Mouse (Mus musculus) lung, embryonic 14.5 days (tissue): ENCODE data around the gene Fam110a. TPM values are rescaled to one million over a fixed set of nuclear protein-coding genes. Genes with fewer than 3 reads are reported as not detected.

Source experiments
- ATAC-seq: fragments of 200-750 bp; cut with Nextera tagmentation; 2 replicates; pipeline ENCODE4 v1.8.0; 2017; ENCODE audit warnings: mild to moderate bottlenecking, moderate TSS enrichment, moderate library complexity; ENCODE audit not compliant: insufficient read depth
- DNase-seq: peaks from one replicate; pipeline ENCODE4 v3.0.0-alpha.2; 2015
- H3K27ac ChIP-seq: fragments of 300-500 bp; sonication (generic); 2 replicates; pipeline ENCODE4 v1.5.1; 2014; ENCODE audit warnings: low read depth, mild to moderate bottlenecking, moderate library complexity
- H3K27me3 ChIP-seq: fragments of 300-500 bp; sonication (generic); 2 replicates; pipeline ENCODE4 v1.6.1; 2014; ENCODE audit warnings: low read length, control low read depth; ENCODE audit not compliant: insufficient read depth
- H3K36me3 ChIP-seq: fragments of 300-500 bp; sonication (generic); 2 replicates; pipeline ENCODE4 v1.6.1; 2014; ENCODE audit warnings: control low read depth; ENCODE audit not compliant: insufficient read depth
- H3K4me1 ChIP-seq: fragments of 300-500 bp; sonication (generic); 2 replicates; pipeline ENCODE4 v1.6.1; 2014; ENCODE audit warnings: antibody characterized with exemption, control low read depth; ENCODE audit not compliant: insufficient read depth
- H3K4me2 ChIP-seq: fragments of 300-500 bp; sonication (generic); 2 replicates; pipeline ENCODE4 v1.6.1; 2014; ENCODE audit warnings: mild to moderate bottlenecking
- H3K4me3 ChIP-seq: fragments of 300-500 bp; sonication (generic); 2 replicates; pipeline ENCODE4 v1.5.1; 2014; ENCODE audit warnings: low read depth, low read length
- H3K9ac ChIP-seq: fragments of 300-500 bp; sonication (generic); 2 replicates; pipeline ENCODE4 v1.6.1; 2014
- H3K9me3 ChIP-seq: fragments of 300-500 bp; sonication (generic); 2 replicates; pipeline ENCODE4 v1.6.1; 2016; ENCODE audit warnings: low read depth, low read length, control low read depth
- CTCF ChIP-seq: IDR thresholded peaks from 2 replicates; pipeline ENCODE4 v1.5.1; 2016; ENCODE audit warnings: antibody characterized with exemption, low read depth
- WGBS: fragments of 180-500 bp; shearing (Covaris S2); extraction: QIAGEN DNeasy Blood & Tissue Kit; methylation state at CpG from one replicate; pipeline ENCODE4 v1.1.7; 2014; 5-methylcytosine and 5-hydroxymethylcytosine counted together
- polyA plus RNA-seq: library from polyadenylated mRNA; unstranded; fragments of >200 nt; fragmentation: Nextera tagmentation; extraction: Ambion mirVana; gene quantifications from 2 replicates; pipeline ENCODE4 v1.2.1, GENCODE M21; 2014

Gene Fam110a
- polyA plus RNA-seq, 1 experiment from 2014 or later: 29.3 TPM

DNA sequence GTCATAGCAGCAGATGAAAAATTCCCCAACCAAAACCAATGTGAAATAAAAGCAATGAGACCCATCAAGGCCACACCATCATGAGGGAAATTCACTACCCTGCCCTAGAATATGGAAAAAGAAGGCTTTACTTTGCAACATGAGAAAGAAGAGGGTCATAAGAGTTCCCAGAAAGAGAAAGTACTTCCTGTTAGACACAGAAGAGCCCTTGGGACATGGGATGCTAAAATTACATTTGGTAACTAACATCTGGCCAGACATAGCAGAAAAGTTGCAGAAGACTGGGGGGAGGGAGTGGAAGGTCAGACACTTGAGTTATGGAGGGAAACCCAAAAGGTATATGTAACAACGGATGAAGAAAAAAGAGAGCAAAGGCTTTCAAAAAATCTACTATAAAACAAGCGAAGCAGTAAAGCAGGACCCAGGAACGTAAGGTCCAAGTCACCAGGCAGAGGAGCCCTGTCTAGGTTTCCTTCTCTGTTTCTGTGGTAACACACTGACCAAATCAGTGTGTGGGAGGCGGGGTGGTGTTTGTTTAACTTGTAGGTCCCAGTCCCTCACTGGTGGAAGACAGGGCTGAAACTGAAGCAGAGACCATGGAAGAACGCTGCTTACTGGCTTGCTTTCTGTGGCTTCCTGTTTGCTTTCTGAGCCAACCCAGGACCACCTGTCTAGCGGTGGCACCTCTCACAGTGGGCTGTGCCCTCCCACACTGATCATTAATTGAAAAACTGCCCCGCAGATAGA lies 5.6 kb upstream of the Fam110a start:
- H3K27me3 ChIP-seq: no peaks in the 10 kb centered on the region
- no peaks in the 10 kb centered on the region for H3K36me3 ChIP-seq
- WGBS: 51% methylated on average over 7 of the region's 7 CpGs
- ATAC-seq (no peak), DNase-seq (no peak)
- no peak overlapping the region for H3K4me2 ChIP-seq
- no peak overlapping the region for H3K27ac ChIP-seq
- no peak for TF ChIP-seq CTCF
- H3K9me3 ChIP-seq: no peaks in the 10 kb centered on the region
- no peak overlapping the region for H3K9ac ChIP-seq
- peaks cover 2% of the 10 kb centered on the region; the same call in 1 of the 2 replicates for H3K4me1 ChIP-seq
- H3K4me3 ChIP-seq: no peak overlapping the region

DNA sequence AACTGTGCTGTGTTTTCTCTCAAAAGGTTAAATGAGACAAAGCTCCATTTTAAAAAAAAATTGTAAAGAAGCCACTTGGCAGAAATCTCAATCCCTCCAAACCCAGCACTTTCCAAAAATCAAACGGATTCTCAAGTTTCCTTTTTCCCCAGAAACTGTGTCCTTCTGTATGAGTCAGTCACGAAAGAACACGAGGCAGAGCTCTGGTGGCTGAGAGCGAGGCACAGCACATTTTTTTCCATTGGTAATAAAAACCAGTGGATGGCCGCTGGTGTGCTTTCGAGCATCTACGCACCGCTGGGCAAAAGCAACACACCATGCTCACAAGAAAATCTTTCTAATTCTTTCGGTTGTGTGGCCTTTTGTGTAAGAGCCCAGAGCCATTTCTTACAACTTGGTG lies 4.0 kb upstream of the Fam110a start:
- H3K4me3 ChIP-seq: no peak overlapping the region
- TF ChIP-seq CTCF: no peak
- H3K9ac ChIP-seq: no peak overlapping the region
- no peaks in the 10 kb centered on the region for H3K9me3 ChIP-seq
- H3K36me3 ChIP-seq: no peaks in the 10 kb centered on the region
- no peak overlapping the region for H3K27ac ChIP-seq
- peaks cover 5% of the 10 kb centered on the region; the same call in 1 of the 2 replicates for H3K4me1 ChIP-seq
- H3K4me2 ChIP-seq: no peak overlapping the region
- 63% methylated on average over 9 of the region's 9 CpGs for WGBS
- no peak for DNase-seq
- ATAC-seq: no peak
- H3K27me3 ChIP-seq: no peaks in the 10 kb centered on the region

DNA sequence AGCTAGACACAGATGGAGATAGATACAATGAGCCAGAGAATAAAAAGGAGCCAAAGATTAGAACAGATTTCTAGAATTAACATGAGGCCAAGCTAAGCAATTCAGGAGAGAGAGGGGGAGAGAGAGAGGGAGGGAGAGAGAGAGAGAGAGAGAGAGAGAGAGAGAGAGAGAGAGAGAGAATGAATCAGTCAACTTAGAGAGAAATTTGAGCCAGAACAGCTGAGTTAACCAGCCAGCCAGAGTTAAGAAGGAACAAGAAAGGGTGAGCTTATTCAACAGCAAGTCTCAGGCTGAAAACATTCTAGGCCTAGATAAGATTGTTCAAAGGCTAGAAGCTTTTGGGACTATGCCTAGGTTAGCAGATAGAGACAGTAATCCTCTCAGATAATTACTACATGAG lies 2.5 kb upstream of the Fam110a start:
- no peak overlapping the region for H3K4me3 ChIP-seq

DNA sequence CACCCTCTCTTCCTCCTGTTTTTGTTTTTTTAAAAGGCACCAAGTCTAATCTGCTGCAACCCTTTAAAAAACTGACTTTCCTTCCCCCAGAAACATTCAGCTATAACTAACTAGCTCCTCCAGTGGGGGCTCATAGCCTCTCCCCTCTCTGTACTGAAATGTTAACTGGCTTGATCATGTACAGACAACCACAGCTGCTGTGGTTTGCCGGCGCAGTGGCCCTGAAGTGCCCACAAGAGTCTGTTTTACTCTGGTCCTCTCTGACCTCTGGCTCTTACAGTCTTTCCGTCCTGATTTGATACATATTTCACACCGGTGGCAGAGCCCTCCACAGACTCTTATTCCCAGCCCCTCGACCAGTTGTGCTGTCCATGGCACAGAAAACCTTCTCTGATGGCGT lies 1.2 kb upstream of the Fam110a start:
- H3K9ac ChIP-seq: no peak overlapping the region
- ATAC-seq: no peak
- no peaks in the 10 kb centered on the region for H3K27me3 ChIP-seq
- no peak overlapping the region for H3K4me2 ChIP-seq
- WGBS: 53% methylated on average over 6 of the region's 6 CpGs
- H3K9me3 ChIP-seq: no peaks in the 10 kb centered on the region
- peaks cover 8% of the 10 kb centered on the region; the same call in 1 of the 2 replicates for H3K4me1 ChIP-seq
- DNase-seq: no peak
- no peak for TF ChIP-seq CTCF
- no peaks in the 10 kb centered on the region for H3K36me3 ChIP-seq
- H3K4me3 ChIP-seq: no peak overlapping the region
- no peak overlapping the region for H3K27ac ChIP-seq

More for the DNA sequence above, 2.5 kb upstream of the Fam110a start:
- no peak for TF ChIP-seq CTCF
- Histone ChIP-seq H3K36me3 (no peaks in the 10 kb centered on the region), H3K4me2 (no peak overlapping the region), H3K9me3 (no peaks in the 10 kb centered on the region), H3K27me3 (no peaks in the 10 kb centered on the region), H3K9ac (no peak overlapping the region), H3K4me1 (peaks cover 8% of the 10 kb centered on the region; the same call in 1 of the 2 replicates), H3K27ac (no peak overlapping the region)
- ATAC-seq (no peak), DNase-seq (no peak)

DNA sequence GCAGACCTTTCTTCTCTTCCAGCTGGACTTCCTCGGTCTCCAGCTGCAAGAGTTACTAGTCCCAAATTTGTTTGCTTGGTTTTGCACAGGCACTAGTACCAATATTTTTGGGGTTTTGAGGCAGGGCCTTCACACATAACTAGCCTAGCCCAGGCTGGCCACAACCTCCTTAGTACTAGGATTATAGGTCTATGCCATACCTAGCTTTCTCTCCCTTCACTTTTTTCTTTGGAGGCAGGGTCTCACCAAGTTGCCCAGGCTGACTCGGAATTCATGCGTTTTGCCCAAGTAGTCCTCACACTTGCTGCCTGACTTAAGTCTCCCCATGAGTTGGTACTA lies 305 bp upstream of the Fam110a start:
- peaks cover 8% of the 10 kb centered on the region; the same call in 1 of the 2 replicates for H3K4me1 ChIP-seq

DNA sequence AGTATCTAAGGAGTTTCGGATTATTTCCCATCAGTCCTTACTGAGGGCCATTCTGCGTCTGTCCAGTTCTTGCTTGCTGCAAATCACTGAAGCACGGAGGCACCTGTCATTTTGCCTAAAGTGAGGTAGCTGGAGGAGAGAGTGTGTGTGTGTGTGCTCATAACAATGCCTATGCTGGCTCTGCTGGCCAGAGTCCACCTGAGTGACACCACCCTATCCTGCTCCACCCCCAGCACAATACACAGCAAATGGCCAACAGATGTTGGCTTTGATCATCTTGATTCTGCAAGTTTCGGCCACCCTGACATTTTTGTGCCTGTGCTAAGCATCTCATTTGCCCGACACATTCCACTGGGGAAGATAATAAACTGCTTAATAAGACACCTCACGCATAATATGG lies 1.5 kb downstream of the Fam110a start:
- H3K27me3 ChIP-seq: no peaks in the 10 kb centered on the region
- no peaks in the 10 kb centered on the region for H3K9me3 ChIP-seq
- 78% methylated on average over 6 of the region's 6 CpGs for WGBS
- DNase-seq (no peak), ATAC-seq (no peak)
- no peaks in the 10 kb centered on the region for H3K36me3 ChIP-seq
- peak overlapping the region; percentile 67 for H3K4me2 ChIP-seq
- no peak overlapping the region for H3K27ac ChIP-seq
- TF ChIP-seq CTCF: no peak
- no peak overlapping the region for H3K9ac ChIP-seq
- H3K4me1 ChIP-seq: peaks cover 11% of the 10 kb centered on the region; the same call in 1 of the 2 replicates
- H3K4me3 ChIP-seq: peak overlapping the region; percentile 58; the same call in 1 of the 2 replicates

More for the DNA sequence above, 305 bp upstream of the Fam110a start:
- peak overlapping the region; percentile 58 for H3K4me3 ChIP-seq
- no peaks in the 10 kb centered on the region for H3K27me3 ChIP-seq
- DNase-seq (no peak), ATAC-seq (no peak)
- H3K9me3 ChIP-seq: no peaks in the 10 kb centered on the region
- peak overlapping the region; percentile 64 for H3K9ac ChIP-seq
- peak overlapping the region; percentile 67 for H3K4me2 ChIP-seq
- TF ChIP-seq CTCF: no peak
- H3K36me3 ChIP-seq: no peaks in the 10 kb centered on the region
- 33% methylated on average over 3 of the region's 3 CpGs for WGBS
- peak overlapping the region; percentile 22; the same call in 1 of the 2 replicates for H3K27ac ChIP-seq

DNA sequence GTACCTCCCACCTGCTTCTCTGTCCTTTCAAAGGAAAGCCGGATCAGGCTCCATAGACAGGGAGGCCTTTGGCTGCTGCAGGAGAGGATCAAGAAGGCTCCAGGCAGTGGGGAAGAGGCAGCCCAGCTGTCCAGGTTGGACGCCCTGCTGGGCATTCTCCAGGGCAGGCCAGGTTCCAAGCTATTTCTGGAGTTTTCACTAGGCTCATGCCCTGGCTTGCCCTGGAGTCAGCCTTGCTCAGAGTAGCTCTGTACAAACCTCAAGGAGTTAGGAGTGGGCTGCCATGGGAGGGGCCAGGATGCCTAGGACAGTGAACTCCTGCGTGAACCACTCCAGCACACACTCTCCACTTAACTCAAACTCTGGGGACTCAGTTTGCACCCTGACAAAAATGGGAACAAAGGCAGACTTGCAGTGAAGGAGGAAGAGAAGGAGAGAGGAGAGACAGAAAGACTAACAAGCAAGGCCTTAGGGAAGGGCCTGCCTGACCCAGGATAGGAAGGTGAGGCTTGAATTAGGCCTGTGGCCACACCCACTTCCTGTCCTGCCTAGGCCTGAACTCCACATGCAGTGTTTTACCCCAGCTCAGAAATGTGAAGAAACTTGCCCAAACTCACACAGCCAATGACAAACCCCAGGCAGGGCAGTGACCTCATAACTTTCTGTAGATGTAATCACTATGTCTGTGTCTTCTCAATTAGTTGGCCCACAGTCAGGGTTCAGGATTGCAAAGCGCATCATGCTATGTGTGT lies 2.2 kb downstream of the Fam110a start:
- no peak for ATAC-seq
- H3K4me1 ChIP-seq: peaks cover 11% of the 10 kb centered on the region; the same call in 1 of the 2 replicates
- DNase-seq: no peak
- H3K27ac ChIP-seq: no peak overlapping the region
- H3K9ac ChIP-seq: no peak overlapping the region; the same call in 1 of the 2 replicates
- no peaks in the 10 kb centered on the region for H3K9me3 ChIP-seq
- H3K4me2 ChIP-seq: no peak overlapping the region
- no peak for TF ChIP-seq CTCF
- H3K27me3 ChIP-seq: no peaks in the 10 kb centered on the region
- H3K36me3 ChIP-seq: no peaks in the 10 kb centered on the region
- 76% methylated on average over 4 of the region's 4 CpGs for WGBS
- H3K4me3 ChIP-seq: no peak overlapping the region
